Mouse (Mus musculus) kidney, adult 18-20 months (tissue): ENCODE data around the gene Higd1b.

Experiments used
- DNase-seq: peaks from one replicate; pipeline ENCODE4 v3.0.0; 2021

The Higd1b gene

GRCm38 (mm10) chr11:102835549-102835948 lies at the start of gene Higd1b:
Higd1b (plus strand) TSS chr11:102835849.
- DNase-seq, result no peak

GRCm38 (mm10) chr11:102787688-102788177 lies 47.9 kb upstream of the Higd1b start:
- DNase-seq, result no peak

DNA sequence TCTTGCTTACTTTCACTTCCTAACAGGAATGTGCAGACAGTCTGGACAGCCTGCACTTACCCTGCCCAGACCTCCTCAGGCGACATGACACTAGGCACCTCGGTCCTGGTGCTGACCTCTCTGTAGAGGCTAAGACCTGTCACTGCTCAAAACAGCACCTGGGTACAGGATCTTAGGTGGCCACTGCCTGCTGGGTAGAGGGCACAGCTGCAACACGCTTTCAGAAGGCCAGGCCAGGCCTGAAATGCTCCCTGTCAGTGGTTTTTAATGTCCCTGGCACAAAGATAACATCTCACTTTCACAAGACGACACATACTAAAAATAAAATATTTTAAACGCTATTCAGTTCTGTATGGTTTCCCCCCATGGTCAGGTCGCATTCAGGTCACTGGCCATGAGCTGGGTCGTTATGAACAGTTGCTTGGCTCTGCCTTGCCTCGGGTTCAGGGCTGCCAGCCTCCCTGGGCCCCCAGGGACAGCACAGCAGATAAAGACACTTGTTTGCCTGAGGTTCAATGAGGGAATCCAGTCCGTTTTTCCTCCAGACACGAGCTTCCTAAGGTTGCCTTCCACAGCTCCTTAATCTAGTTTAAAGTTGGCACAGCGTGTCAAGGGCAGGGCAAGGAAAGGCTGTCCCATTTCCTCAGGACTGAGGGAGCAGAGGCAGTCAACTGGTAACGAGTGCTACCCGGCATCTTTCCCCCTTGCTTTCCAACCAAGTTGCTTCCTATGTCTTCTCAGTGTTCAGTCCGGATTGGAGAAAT lies 43.8 kb upstream of the Higd1b start:
- DNase-seq, result no peak

DNA sequence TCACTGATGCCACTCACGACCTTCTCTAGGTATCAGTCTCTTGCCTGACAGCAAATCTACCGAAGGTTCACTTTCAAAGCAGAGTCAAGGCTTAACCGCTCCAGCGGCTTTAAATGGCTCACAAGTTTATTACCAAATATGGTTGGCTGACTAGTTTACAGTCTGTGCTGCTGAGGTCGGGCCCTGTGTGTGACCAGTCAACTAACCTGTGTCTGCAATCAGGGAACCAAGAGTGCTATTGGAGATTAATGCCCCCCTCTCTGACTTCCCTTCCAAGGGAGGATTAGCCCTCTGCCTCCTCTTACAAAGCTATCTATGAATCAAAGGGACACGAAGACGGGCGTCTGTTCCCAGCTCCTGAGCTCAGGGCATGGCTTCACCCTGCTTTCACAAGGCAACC lies 41.5 kb upstream of the Higd1b start:
- no peak for DNase-seq

DNA sequence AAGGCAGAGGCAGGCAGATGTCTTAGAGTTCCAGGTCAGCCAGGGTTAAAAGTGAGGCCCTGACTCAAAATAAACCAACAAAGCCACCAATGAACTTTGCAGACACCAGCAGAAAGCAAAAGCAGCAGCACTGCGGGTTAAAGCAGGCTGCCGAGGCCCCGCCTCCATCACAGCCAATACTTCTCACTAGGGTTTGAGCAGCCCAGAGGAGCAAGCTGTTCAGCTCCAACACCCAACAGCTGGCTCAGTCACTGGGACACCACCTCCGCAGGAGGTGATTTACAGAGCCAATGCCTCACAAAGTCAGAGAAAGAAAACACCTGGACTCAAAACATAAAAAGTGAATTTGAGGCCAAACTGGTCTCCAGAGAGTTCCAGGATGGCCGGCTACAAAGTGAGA lies 32.2 kb upstream of the Higd1b start:
- no peak for DNase-seq

- DNase-seq, result no peak
Measured at GRCm38 (mm10) chr11:102808246-102808645, 27.4 kb upstream of the Higd1b start.

DNA sequence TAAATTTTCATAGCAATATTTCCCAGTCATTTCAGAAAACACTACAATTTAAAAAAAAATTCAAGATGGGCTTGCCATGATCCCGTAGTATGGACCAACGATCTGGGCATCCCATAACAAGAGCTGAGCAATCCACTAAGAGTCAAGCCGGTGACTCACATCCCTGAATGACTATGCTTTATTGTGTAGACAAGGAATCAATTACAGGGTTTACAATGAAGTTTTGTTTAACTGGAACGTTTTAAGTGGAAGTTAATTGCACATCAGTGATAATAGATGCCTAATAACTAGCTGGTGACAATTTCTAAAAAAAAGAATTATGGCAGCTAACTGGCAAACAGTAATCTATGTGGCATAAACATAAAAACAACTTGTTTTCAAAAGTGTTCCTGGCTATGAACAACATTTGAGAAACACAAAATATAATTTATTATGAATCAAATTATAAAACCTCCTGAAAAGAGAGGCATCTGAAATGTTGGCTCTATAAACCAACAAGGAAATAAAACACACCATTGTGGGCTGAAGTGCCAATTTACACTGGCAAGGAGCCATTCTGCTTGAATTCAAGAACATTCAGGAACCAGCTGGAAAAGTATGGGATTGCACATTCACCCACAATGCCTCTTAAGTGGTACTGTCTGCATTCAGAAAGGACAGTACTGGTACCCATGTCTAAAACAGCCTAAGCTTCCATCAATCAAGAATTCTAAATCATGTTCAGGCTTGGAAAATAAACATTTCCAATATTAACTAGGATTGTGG lies 24.7 kb upstream of the Higd1b start:
- no peak for DNase-seq

GRCm38 (mm10) chr11:102814881-102815280 lies 20.8 kb upstream of the Higd1b start:
- DNase-seq, result no peak

- DNase-seq, result peak; percentile 49
Measured at GRCm38 (mm10) chr11:102818121-102819020, 17.3 kb upstream of the Higd1b start.

GRCm38 (mm10) chr11:102819021-102819782 lies 16.4 kb upstream of the Higd1b start, which contains the start of gene Gjc1:
Gjc1 (minus strand) TSS chr11:102819700.
- peak; percentile 53 for DNase-seq

- DNase-seq, result no peak
Measured at GRCm38 (mm10) chr11:102819783-102820385, 15.8 kb upstream of the Higd1b start.

GRCm38 (mm10) chr11:102820432-102820831 lies 15.2 kb upstream of the Higd1b start:
- DNase-seq, result no peak

DNA sequence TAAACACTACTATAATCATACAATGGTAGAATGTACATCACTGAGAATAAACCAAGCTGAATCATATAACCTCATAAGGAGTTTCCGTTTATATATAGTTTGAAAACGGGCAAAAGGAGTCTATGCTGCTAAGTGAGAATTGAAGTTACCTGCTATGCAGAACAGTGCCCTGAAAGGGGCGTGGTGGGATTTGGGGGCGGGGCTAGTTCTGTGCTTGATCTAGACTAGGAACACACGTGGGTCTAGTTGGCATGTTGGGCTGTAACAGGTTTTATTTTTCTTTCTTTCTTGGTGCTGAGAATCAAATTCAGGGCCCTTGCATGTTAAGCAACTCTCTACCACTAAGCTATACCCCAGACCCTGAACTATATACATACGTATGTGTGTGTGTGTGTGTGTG lies 14.4 kb upstream of the Higd1b start:
- no peak for DNase-seq

GRCm38 (mm10) chr11:102826476-102826875 lies 9.2 kb upstream of the Higd1b start:
- no peak for DNase-seq

DNA sequence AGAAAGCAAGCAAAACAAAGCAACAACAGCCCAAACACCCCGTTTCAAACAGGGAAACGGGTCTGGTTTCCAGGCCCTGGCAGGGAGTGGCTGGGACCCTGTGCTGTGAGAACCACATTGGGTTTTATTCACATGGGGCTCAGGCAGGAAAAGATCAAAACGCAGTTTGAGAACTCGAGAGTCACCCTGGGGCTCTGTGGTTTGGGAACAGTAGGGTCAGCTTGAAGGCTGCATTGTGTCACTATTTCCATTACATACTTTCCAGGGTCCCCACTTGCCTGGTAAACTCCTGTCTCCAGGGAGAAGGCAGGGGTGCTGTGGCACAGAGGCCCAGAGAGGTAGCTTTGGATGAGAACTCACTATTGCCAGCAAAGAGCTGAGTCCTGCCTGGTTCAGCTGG lies 8.6 kb upstream of the Higd1b start:
- no peak for DNase-seq

GRCm38 (mm10) chr11:102830276-102830675 lies 5.4 kb upstream of the Higd1b start:
- DNase-seq, result no peak

- no peak for DNase-seq
Measured at GRCm38 (mm10) chr11:102832700-102833297, 2.9 kb upstream of the Higd1b start.

- DNase-seq, result no peak
Measured at GRCm38 (mm10) chr11:102834219-102834618, 1.4 kb upstream of the Higd1b start.

GRCm38 (mm10) chr11:102836146-102836545 lies 497 bp downstream of the Higd1b start:
- DNase-seq, result no peak

GRCm38 (mm10) chr11:102837385-102837784 lies 1.7 kb downstream of the Higd1b start:
- no peak for DNase-seq

GRCm38 (mm10) chr11:102838126-102838525 lies 2.5 kb downstream of the Higd1b start:
- DNase-seq, result no peak
